Mouse (Mus musculus): ENCODE results near the gene Vars. TPM values are rescaled to one million over a fixed set of nuclear protein-coding genes. Genes with fewer than 3 reads are reported as not detected.
"Not testable (repeated sequence)": the region's sequence is repeated elsewhere in the genome, so short reads cannot be mapped to it uniquely, and the experiment has no call there.

Vars gene
- total and polyA plus RNA-seq, 2 experiments from 2014 or later = 40.9 to 97.8 TPM

- H3K36me3 ChIP-seq (ENCODE audit: insufficient read depth, low read length) = no peaks in the 10 kb centered on the region
- no peaks in the 10 kb centered on the region for H3K9me3 ChIP-seq (ENCODE audit: low read length)
- H3K4me3 ChIP-seq (ENCODE audit: low read depth, low read length) = peak overlapping the region; percentile 36
- no peak for DNase-seq (ENCODE audit: low spot score)
- H3K9ac ChIP-seq (replicated peaks; ENCODE audit: low read length, poor library complexity, severe bottlenecking) = no peak overlapping the region
- ATAC-seq (ENCODE audit: low FRiP score) = no peak
- TF ChIP-seq CTCF (IDR thresholded peaks at IDR 0.05) = no peak
- no peak overlapping the region for H3K27ac ChIP-seq (ENCODE audit: low read depth, low read length)
- H3K4me2 ChIP-seq (ENCODE audit: low read depth, low read length, poor library complexity, severe bottlenecking) = peak overlapping the region; percentile 48
- no peaks in the 10 kb centered on the region for H3K4me1 ChIP-seq (ENCODE audit: insufficient read depth, low read length)
- WGBS = 14% methylated on average over 12 of the region's 12 CpGs
- peaks cover 3% of the 10 kb centered on the region; the same call in 1 of the 2 replicates for H3K27me3 ChIP-seq (ENCODE audit: insufficient read depth, low read length)
Measured at GRCm38 (mm10) chr17:34959881-34960515, 40.8 kb upstream of the Vars start.

GRCm38 (mm10) chr17:34960702-34961493, 39.9 kb upstream of the Vars start:
- Histone ChIP-seq H3K27ac (ENCODE audit: low read depth, low read length) (no peak overlapping the region), H3K36me3 (ENCODE audit: insufficient read depth, low read length) (no peaks in the 10 kb centered on the region), H3K9ac (replicated peaks; ENCODE audit: low read length, poor library complexity, severe bottlenecking) (no peak overlapping the region), H3K4me3 (ENCODE audit: low read depth, low read length) (no peak overlapping the region), H3K4me1 (ENCODE audit: insufficient read depth, low read length) (no peaks in the 10 kb centered on the region), H3K27me3 (ENCODE audit: insufficient read depth, low read length) (no peaks in the 10 kb centered on the region), H3K4me2 (ENCODE audit: low read depth, low read length, poor library complexity, severe bottlenecking) (no peak overlapping the region), H3K9me3 (ENCODE audit: low read length) (no peaks in the 10 kb centered on the region)
- no peak for TF ChIP-seq CTCF (IDR thresholded peaks at IDR 0.05)
- ATAC-seq (ENCODE audit: low FRiP score) = no peak
- DNase-seq (ENCODE audit: low spot score) = no peak

- no peaks in the 10 kb centered on the region for H3K4me1 ChIP-seq (ENCODE audit: insufficient read depth, low read length)
- H3K4me2 ChIP-seq (ENCODE audit: low read depth, low read length, poor library complexity, severe bottlenecking) = no peak overlapping the region
- no peaks in the 10 kb centered on the region for H3K27me3 ChIP-seq (ENCODE audit: insufficient read depth, low read length)
- H3K36me3 ChIP-seq (ENCODE audit: insufficient read depth, low read length) = no peaks in the 10 kb centered on the region
- H3K9ac ChIP-seq (replicated peaks; ENCODE audit: low read length, poor library complexity, severe bottlenecking) = no peak overlapping the region
- WGBS = 40% methylated on average over 3 of the region's 3 CpGs
- H3K4me3 ChIP-seq (ENCODE audit: low read depth, low read length) = no peak overlapping the region
- ATAC-seq (ENCODE audit: low FRiP score) (no peak), DNase-seq (ENCODE audit: low spot score) (no peak)
- H3K27ac ChIP-seq (ENCODE audit: low read depth, low read length) = no peak overlapping the region
- H3K9me3 ChIP-seq (ENCODE audit: low read length) = no peaks in the 10 kb centered on the region
- no peak for TF ChIP-seq CTCF (IDR thresholded peaks at IDR 0.05)
Measured at GRCm38 (mm10) chr17:34962125-34962524, 38.7 kb upstream of the Vars start.

GRCm38 (mm10) chr17:34962841-34963240, 37.9 kb upstream of the Vars start:
- Histone ChIP-seq H3K4me3 (ENCODE audit: low read depth, low read length) (no peak overlapping the region), H3K9ac (replicated peaks; ENCODE audit: low read length, poor library complexity, severe bottlenecking) (no peak overlapping the region), H3K4me1 (ENCODE audit: insufficient read depth, low read length) (no peaks in the 10 kb centered on the region), H3K27me3 (ENCODE audit: insufficient read depth, low read length) (0 out of 2 replicates have a peak, but pooled peaks cover under 1% of the 10 kb centered on the region), H3K36me3 (ENCODE audit: insufficient read depth, low read length) (no peaks in the 10 kb centered on the region), H3K9me3 (ENCODE audit: low read length) (no peaks in the 10 kb centered on the region), H3K27ac (ENCODE audit: low read depth, low read length) (no peak overlapping the region), H3K4me2 (ENCODE audit: low read depth, low read length, poor library complexity, severe bottlenecking) (no peak overlapping the region)
- TF ChIP-seq CTCF (IDR thresholded peaks at IDR 0.05) = no peak
- WGBS = 53% methylated on average over 1 of the region's 1 CpGs
- DNase-seq (ENCODE audit: low spot score) (no peak), ATAC-seq (ENCODE audit: low FRiP score) (no peak)

- DNase-seq (ENCODE audit: low spot score) (no peak), ATAC-seq (ENCODE audit: low FRiP score) (no peak)
- Histone ChIP-seq H3K4me2 (ENCODE audit: low read depth, low read length, poor library complexity, severe bottlenecking) (no peak overlapping the region), H3K27me3 (ENCODE audit: insufficient read depth, low read length) (peaks cover 16% of the 10 kb centered on the region), H3K4me1 (ENCODE audit: insufficient read depth, low read length) (no peaks in the 10 kb centered on the region), H3K4me3 (ENCODE audit: low read depth, low read length) (no peak overlapping the region), H3K9me3 (ENCODE audit: low read length) (no peaks in the 10 kb centered on the region), H3K27ac (ENCODE audit: low read depth, low read length) (no peak overlapping the region), H3K36me3 (ENCODE audit: insufficient read depth, low read length) (no peaks in the 10 kb centered on the region), H3K9ac (replicated peaks; ENCODE audit: low read length, poor library complexity, severe bottlenecking) (0 out of 2 replicates have a peak overlapping the region, but pooled peaks have one; percentile 4)
- TF ChIP-seq CTCF (IDR thresholded peaks at IDR 0.05) = no peak
- 0% methylated on average over 1 of the region's 1 CpGs for WGBS
Measured at GRCm38 (mm10) chr17:34964640-34965049, 36.1 kb upstream of the Vars start.

GRCm38 (mm10) chr17:34965627-34966026, 35.2 kb upstream of the Vars start:
- 81% methylated on average over 5 of the region's 5 CpGs for WGBS
- no peak overlapping the region for H3K4me3 ChIP-seq (ENCODE audit: low read depth, low read length)
- H3K36me3 ChIP-seq (ENCODE audit: insufficient read depth, low read length) = no peaks in the 10 kb centered on the region
- H3K4me1 ChIP-seq (ENCODE audit: insufficient read depth, low read length) = no peaks in the 10 kb centered on the region
- no peak for TF ChIP-seq CTCF (IDR thresholded peaks at IDR 0.05)
- H3K27me3 ChIP-seq (ENCODE audit: insufficient read depth, low read length) = peaks cover 18% of the 10 kb centered on the region
- no peak overlapping the region for H3K4me2 ChIP-seq (ENCODE audit: low read depth, low read length, poor library complexity, severe bottlenecking)
- no peak overlapping the region for H3K27ac ChIP-seq (ENCODE audit: low read depth, low read length)
- no peak overlapping the region for H3K9ac ChIP-seq (replicated peaks; ENCODE audit: low read length, poor library complexity, severe bottlenecking)
- no peak for ATAC-seq (ENCODE audit: low FRiP score)
- H3K9me3 ChIP-seq (ENCODE audit: low read length) = no peaks in the 10 kb centered on the region
- DNase-seq (ENCODE audit: low spot score) = no peak

- H3K4me3 ChIP-seq (ENCODE audit: low read depth, low read length); H3K4me1 ChIP-seq (ENCODE audit: insufficient read depth, low read length); ATAC-seq (ENCODE audit: low FRiP score); H3K9ac ChIP-seq (replicated peaks; ENCODE audit: low read length, poor library complexity, severe bottlenecking); H3K36me3 ChIP-seq (ENCODE audit: insufficient read depth, low read length); H3K4me2 ChIP-seq (ENCODE audit: low read depth, low read length, poor library complexity, severe bottlenecking); H3K27ac ChIP-seq (ENCODE audit: low read depth, low read length); DNase-seq (ENCODE audit: low spot score); H3K9me3 ChIP-seq (ENCODE audit: low read length): not testable (repeated sequence)
- H3K27me3 ChIP-seq (ENCODE audit: insufficient read depth, low read length) = peaks cover 18% of the 10 kb centered on the region
- WGBS = 72% methylated on average over 6 of the region's 11 CpGs
Measured at GRCm38 (mm10) chr17:34969822-34970221, 31.0 kb upstream of the Vars start, which contains the start of gene Gm20481. Gene Gm20481, plus strand, starts transcription at chr17:34969912.

GRCm38 (mm10) chr17:34970850-34971249, 29.9 kb upstream of the Vars start:
- not testable (repeated sequence) for H3K9ac ChIP-seq (replicated peaks; ENCODE audit: low read length, poor library complexity, severe bottlenecking); H3K4me1 ChIP-seq (ENCODE audit: insufficient read depth, low read length); H3K4me3 ChIP-seq (ENCODE audit: low read depth, low read length); H3K36me3 ChIP-seq (ENCODE audit: insufficient read depth, low read length); DNase-seq (ENCODE audit: low spot score); H3K27ac ChIP-seq (ENCODE audit: low read depth, low read length); H3K4me2 ChIP-seq (ENCODE audit: low read depth, low read length, poor library complexity, severe bottlenecking); H3K9me3 ChIP-seq (ENCODE audit: low read length); ATAC-seq (ENCODE audit: low FRiP score)
- H3K27me3 ChIP-seq (ENCODE audit: insufficient read depth, low read length) = peaks cover 18% of the 10 kb centered on the region
- WGBS = 28% methylated on average over 17 of the region's 37 CpGs
